In the genomic region with DNA sequence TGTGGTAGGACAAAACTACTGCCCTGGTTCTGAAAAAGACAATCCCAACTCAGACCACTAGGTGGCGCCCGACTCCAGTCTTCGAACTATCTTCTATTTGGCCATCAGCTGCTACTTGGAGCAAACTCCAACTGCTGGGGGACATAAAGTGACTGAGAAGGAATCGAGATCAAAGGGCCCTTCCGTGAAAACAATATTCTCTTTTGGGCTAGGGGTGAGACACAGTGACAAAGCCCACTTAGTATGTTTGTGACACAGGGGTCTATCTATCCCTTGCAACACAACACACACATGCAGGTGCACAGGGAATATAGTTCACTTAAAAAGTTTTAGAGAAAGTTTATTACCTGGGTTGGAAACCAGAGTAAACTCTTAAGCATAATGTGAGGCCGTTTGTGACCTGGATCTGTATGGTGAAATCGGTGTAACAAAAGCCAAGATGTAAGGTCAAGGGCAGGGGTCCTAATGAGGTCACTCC, we compare ENCODE assay signal across 8 mouse cellular contexts. TPM values are rescaled to one million over a fixed set of nuclear protein-coding genes. Genes with fewer than 3 reads are reported as not detected.
DNase-seq lines count a peak whose midpoint lies in the region; ATAC-seq lines count a peak whose summit lies in the region.

No protein-coding gene starts in this region.

- no peak overlapping the region for H3K4me3 ChIP-seq in intestine, embryonic 15.5 days (replicated peaks)
- H3K4me3 ChIP-seq in midbrain, embryonic 11.5 days (ENCODE audit: low read depth, low read length): no peak overlapping the region

- H3K36me3 ChIP-seq in intestine, embryonic 15.5 days: no peaks in the 10 kb centered on the region
- no peaks in the 10 kb centered on the region for H3K36me3 ChIP-seq in midbrain, embryonic 11.5 days (ENCODE audit: control insufficient read depth, insufficient read depth, low read length)

- H3K27me3 ChIP-seq in intestine, embryonic 15.5 days (replicated peaks): no peaks in the 10 kb centered on the region
- H3K27me3 ChIP-seq in midbrain, embryonic 11.5 days (ENCODE audit: control insufficient read depth, insufficient read depth, low read length): no peaks in the 10 kb centered on the region

- no peak overlapping the region for H3K9ac ChIP-seq in intestine, embryonic 15.5 days
- H3K9ac ChIP-seq in midbrain, embryonic 11.5 days (ENCODE audit: low read length): no peak overlapping the region

- H3K4me2 ChIP-seq in intestine, embryonic 15.5 days (replicated peaks): no peak overlapping the region
- H3K4me2 ChIP-seq in midbrain, embryonic 11.5 days: no peak overlapping the region

- H3K27ac ChIP-seq in intestine, embryonic 15.5 days: no peak overlapping the region
- no peak overlapping the region for H3K27ac ChIP-seq in midbrain, embryonic 11.5 days (ENCODE audit: low read depth, low read length)

- peak; percentile 71 for ATAC-seq in intestine, embryonic 15.5 days
- peak; percentile 58; the same call in 1 of the 2 replicates for ATAC-seq in midbrain, embryonic 11.5 days (ENCODE audit: low FRiP score)

- peak; percentile 76 to 95 for DNase-seq in adrenal gland, adult (ENCODE audit: inconsistent age in 2 of 2, low spot score in 1 of 2)
- peak; percentile 84 to 89 for DNase-seq in cerebellum, postnatal 25 days
- peak; percentile 91 to 92 for DNase-seq in frontal cortex, postnatal 36 days (ENCODE audit: low spot score in 2 of 2)
- DNase-seq in left cerebral cortex, adult 9 months (ENCODE audit: low spot score in 2 of 2): peak; percentile 33 to 90
- DNase-seq in midbrain, embryonic 11.5 days (ENCODE audit: low spot score, missing footprints): peak; percentile 98
- DNase-seq in skeletal muscle tissue, adult 2 months (ENCODE audit: low read depth, low spot score): peak; percentile 46
- DNase-seq in yolk sac, embryonic 10.5 days (ENCODE audit: low spot score): peak; percentile 67

- WGBS in intestine, embryonic 15.5 days: 14% methylated on average over 7 of the region's 7 CpGs
- WGBS in midbrain, embryonic 11.5 days: 18% methylated on average over 7 of the region's 7 CpGs

- no peaks in the 10 kb centered on the region; the same call in 1 of the 2 replicates for H3K4me1 ChIP-seq in intestine, embryonic 15.5 days (replicated peaks)
- H3K4me1 ChIP-seq in midbrain, embryonic 11.5 days (ENCODE audit: control insufficient read depth, insufficient read depth, low read length): no peaks in the 10 kb centered on the region

- no peaks in the 10 kb centered on the region for H3K9me3 ChIP-seq in intestine, embryonic 15.5 days
- H3K9me3 ChIP-seq in midbrain, embryonic 11.5 days (ENCODE audit: control insufficient read depth, low read length): no peaks in the 10 kb centered on the region

RNA-seq across cellular contexts. Expression of a gene that starts 10.6 kb away (rescaled TPM):
- 158 and 165 TPM in 2 replicates for polyA plus RNA-seq in intestine, embryonic 15.5 days (2015; fragmentation: Nextera tagmentation; extraction: Ambion mirVana)
- polyA plus RNA-seq in midbrain, embryonic 11.5 days (2014; fragmentation: Nextera tagmentation; extraction: Ambion mirVana): 203 and 206 TPM in 2 replicates

RNA-seq across cellular contexts. Expression of a gene that starts 40.7 kb away (rescaled TPM):
- polyA plus RNA-seq in intestine, embryonic 15.5 days (2015; fragmentation: Nextera tagmentation; extraction: Ambion mirVana): 0.15 TPM in 1 of 2 replicates, not detected in the other
- 0.28 and 0.36 TPM in 2 replicates for polyA plus RNA-seq in midbrain, embryonic 11.5 days (2014; fragmentation: Nextera tagmentation; extraction: Ambion mirVana)

RNA-seq across cellular contexts. Expression of a gene that starts 43.5 kb away (rescaled TPM):
- polyA plus RNA-seq in intestine, embryonic 15.5 days (2015; fragmentation: Nextera tagmentation; extraction: Ambion mirVana): 0.11 TPM in 2 replicates
- 0.12 TPM in 1 of 2 replicates, not detected in the other for polyA plus RNA-seq in midbrain, embryonic 11.5 days (2014; fragmentation: Nextera tagmentation; extraction: Ambion mirVana)

RNA-seq across cellular contexts. Expression of a gene that starts 51.3 kb away (rescaled TPM):
- 16.2 TPM in 2 replicates for polyA plus RNA-seq in intestine, embryonic 15.5 days (2015; fragmentation: Nextera tagmentation; extraction: Ambion mirVana)
- 35.3 and 35.6 TPM in 2 replicates for polyA plus RNA-seq in midbrain, embryonic 11.5 days (2014; fragmentation: Nextera tagmentation; extraction: Ambion mirVana)

RNA-seq across cellular contexts. Expression of a gene that starts 53.6 kb away (rescaled TPM):
- polyA plus RNA-seq in intestine, embryonic 15.5 days (2015; fragmentation: Nextera tagmentation; extraction: Ambion mirVana): 29.5 and 30.0 TPM in 2 replicates
- 16.6 and 17.2 TPM in 2 replicates for polyA plus RNA-seq in midbrain, embryonic 11.5 days (2014; fragmentation: Nextera tagmentation; extraction: Ambion mirVana)

Comparison
In these comparisons a context has a peak if more than half of its experiments do, and no peak if none do; other contexts are left out.
1. DNase-seq: peak in every context shown above with its lines; median percentile 98 in midbrain, embryonic 11.5 days; 92 in frontal cortex, postnatal 36 days; 86 in cerebellum, postnatal 25 days; 86 in adrenal gland, adult; 67 in yolk sac, embryonic 10.5 days; 62 in left cerebral cortex, adult 9 months; 46 in skeletal muscle tissue, adult 2 months.